Mouse (Mus musculus): ENCODE results near the gene Ywhae. TPM values are rescaled to one million over a fixed set of nuclear protein-coding genes. Genes with fewer than 3 reads are reported as not detected.

The Ywhae gene
- polyA plus RNA-seq, 1 experiment = 188 TPM

GRCm38 (mm10) chr11:75794602-75795320 lies 62.1 kb downstream of the Ywhae start:
- Histone ChIP-seq H3K27me3 (ENCODE audit: control insufficient read depth, insufficient read depth, low read length) (no peaks in the 10 kb centered on the region), H3K36me3 (ENCODE audit: control insufficient read depth, insufficient read depth, low read length) (no peaks in the 10 kb centered on the region), H3K4me1 (ENCODE audit: control insufficient read depth, insufficient read depth, low read length) (peaks cover 8% of the 10 kb centered on the region; the same call in 1 of the 2 replicates), H3K4me3 (ENCODE audit: control insufficient read depth, low read depth, low read length) (peak overlapping the region; percentile 51; the same call in 1 of the 2 replicates), H3K27ac (ENCODE audit: control insufficient read depth, insufficient read depth, low read depth, low read length) (no peak overlapping the region)
- TF ChIP-seq CTCF (IDR thresholded peaks at IDR 0.05; ENCODE audit: control insufficient read depth, insufficient read depth, insufficient replicate concordance, low read depth, low read length) (no peak), POLR2A (IDR thresholded peaks at IDR 0.05; ENCODE audit: control insufficient read depth, low read depth, low read length) (no peak)

DNA sequence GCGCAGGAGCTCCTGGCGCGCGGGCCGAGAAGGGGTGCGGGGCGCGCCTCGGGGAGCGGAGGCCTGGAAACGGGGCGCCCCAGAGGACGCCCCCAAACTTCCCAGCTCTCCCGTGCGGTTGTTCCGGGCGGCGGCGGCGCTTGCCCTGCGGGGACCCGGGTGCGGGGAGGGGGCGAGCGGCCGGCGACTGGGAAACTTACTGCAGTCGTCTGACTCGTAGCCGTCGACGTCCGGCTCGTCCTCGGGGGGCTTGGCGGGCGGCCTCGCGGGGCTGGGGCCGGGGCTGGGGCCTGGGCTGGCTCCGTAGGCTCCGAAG lies 62.6 kb downstream of the Ywhae start:
- no peak overlapping the region for H3K27ac ChIP-seq (ENCODE audit: control insufficient read depth, insufficient read depth, low read depth, low read length)
- H3K36me3 ChIP-seq (ENCODE audit: control insufficient read depth, insufficient read depth, low read length) = no peaks in the 10 kb centered on the region
- peak overlapping the region; percentile 51; the same call in 1 of the 2 replicates for H3K4me3 ChIP-seq (ENCODE audit: control insufficient read depth, low read depth, low read length)
- H3K27me3 ChIP-seq (ENCODE audit: control insufficient read depth, insufficient read depth, low read length) = no peaks in the 10 kb centered on the region
- TF ChIP-seq POLR2A (IDR thresholded peaks at IDR 0.05; ENCODE audit: control insufficient read depth, low read depth, low read length) (no peak), CTCF (IDR thresholded peaks at IDR 0.05; ENCODE audit: control insufficient read depth, insufficient read depth, insufficient replicate concordance, low read depth, low read length) (no peak)
- H3K4me1 ChIP-seq (ENCODE audit: control insufficient read depth, insufficient read depth, low read length) = peaks cover 8% of the 10 kb centered on the region; the same call in 1 of the 2 replicates

DNA sequence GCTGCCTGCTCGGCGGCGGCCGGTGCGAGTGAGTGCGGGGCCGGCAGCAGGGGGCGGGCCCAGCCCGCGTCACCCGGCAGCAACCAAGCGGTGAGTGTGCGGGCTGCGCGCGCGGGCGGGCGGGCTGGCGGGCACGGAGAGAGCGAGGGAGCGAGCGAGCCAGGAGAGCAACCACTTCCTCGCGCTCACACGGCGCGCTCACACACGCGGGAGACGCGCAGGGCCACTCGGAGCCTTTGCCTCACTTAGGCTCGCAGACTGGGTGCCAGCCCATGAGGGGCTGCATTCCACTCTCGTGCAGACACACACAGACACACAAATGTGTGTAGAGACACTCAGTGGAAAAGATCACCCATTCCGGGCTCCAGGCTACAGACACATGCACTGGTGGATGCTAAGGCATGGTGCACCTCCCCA lies 63.4 kb downstream of the Ywhae start, which contains the start of gene Doc2b:
Gene Doc2b, minus strand, starts transcription at position 21 of the 417 bp plus-strand sequence.
- H3K27ac ChIP-seq (ENCODE audit: control insufficient read depth, insufficient read depth, low read depth, low read length) = 0 out of 2 replicates have a peak within 1 kb of the TSS, but pooled peaks have one; percentile 2
- H3K27me3 ChIP-seq (ENCODE audit: control insufficient read depth, insufficient read depth, low read length) = no peaks in the 10 kb centered on the region
- TF ChIP-seq CTCF (IDR thresholded peaks at IDR 0.05; ENCODE audit: control insufficient read depth, insufficient read depth, insufficient replicate concordance, low read depth, low read length) (no peak), POLR2A (IDR thresholded peaks at IDR 0.05; ENCODE audit: control insufficient read depth, low read depth, low read length) (no peak)
- H3K36me3 ChIP-seq (ENCODE audit: control insufficient read depth, insufficient read depth, low read length) = no peaks in the 10 kb centered on the region
- H3K4me1 ChIP-seq (ENCODE audit: control insufficient read depth, insufficient read depth, low read length) = peaks cover 8% of the 10 kb centered on the region; the same call in 1 of the 2 replicates
- H3K4me3 ChIP-seq (ENCODE audit: control insufficient read depth, low read depth, low read length) = peak within 1 kb of the TSS; percentile 73

- H3K27me3 ChIP-seq (ENCODE audit: control insufficient read depth, insufficient read depth, low read length) = no peaks in the 10 kb centered on the region
- no peak overlapping the region for H3K4me3 ChIP-seq (ENCODE audit: control insufficient read depth, low read depth, low read length)
- H3K27ac ChIP-seq (ENCODE audit: control insufficient read depth, insufficient read depth, low read depth, low read length) = 0 out of 2 replicates have a peak overlapping the region, but pooled peaks have one; percentile 2
- no peaks in the 10 kb centered on the region for H3K36me3 ChIP-seq (ENCODE audit: control insufficient read depth, insufficient read depth, low read length)
- H3K4me1 ChIP-seq (ENCODE audit: control insufficient read depth, insufficient read depth, low read length) = peaks cover 8% of the 10 kb centered on the region; the same call in 1 of the 2 replicates
- TF ChIP-seq POLR2A (IDR thresholded peaks at IDR 0.05; ENCODE audit: control insufficient read depth, low read depth, low read length) = no peak
- no peak for TF ChIP-seq CTCF (IDR thresholded peaks at IDR 0.05; ENCODE audit: control insufficient read depth, insufficient read depth, insufficient replicate concordance, low read depth, low read length)
Observed at GRCm38 (mm10) chr11:75796536-75797246, 64.0 kb downstream of the Ywhae start.

DNA sequence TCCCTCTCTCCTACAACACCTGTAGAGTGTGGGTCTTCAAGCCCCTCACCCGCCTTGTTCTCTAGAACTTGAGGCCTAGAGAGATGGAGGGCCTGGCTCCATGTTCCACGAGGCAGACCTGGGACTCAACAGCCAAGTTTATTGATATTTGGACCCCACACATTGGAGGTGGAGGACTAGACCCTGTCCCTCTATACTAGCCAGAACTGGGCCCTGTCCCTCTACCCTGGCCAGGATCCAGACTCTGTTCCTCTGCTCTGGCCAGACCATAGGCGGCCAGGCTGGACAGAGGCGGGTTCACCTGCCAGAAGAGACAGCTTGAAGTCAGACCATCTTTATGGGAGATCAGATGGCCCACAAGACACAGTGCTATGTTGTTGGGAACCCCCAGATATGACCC lies 68.7 kb downstream of the Ywhae start:
- Histone ChIP-seq H3K4me3 (ENCODE audit: control insufficient read depth, low read depth, low read length) (no peak overlapping the region), H3K36me3 (ENCODE audit: control insufficient read depth, insufficient read depth, low read length) (no peaks in the 10 kb centered on the region), H3K27ac (ENCODE audit: control insufficient read depth, insufficient read depth, low read depth, low read length) (no peak overlapping the region), H3K27me3 (ENCODE audit: control insufficient read depth, insufficient read depth, low read length) (no peaks in the 10 kb centered on the region), H3K4me1 (ENCODE audit: control insufficient read depth, insufficient read depth, low read length) (no peaks in the 10 kb centered on the region; the same call in 1 of the 2 replicates)
- TF ChIP-seq POLR2A (IDR thresholded peaks at IDR 0.05; ENCODE audit: control insufficient read depth, low read depth, low read length) = no peak
- no peak for TF ChIP-seq CTCF (IDR thresholded peaks at IDR 0.05; ENCODE audit: control insufficient read depth, insufficient read depth, insufficient replicate concordance, low read depth, low read length)

DNA sequence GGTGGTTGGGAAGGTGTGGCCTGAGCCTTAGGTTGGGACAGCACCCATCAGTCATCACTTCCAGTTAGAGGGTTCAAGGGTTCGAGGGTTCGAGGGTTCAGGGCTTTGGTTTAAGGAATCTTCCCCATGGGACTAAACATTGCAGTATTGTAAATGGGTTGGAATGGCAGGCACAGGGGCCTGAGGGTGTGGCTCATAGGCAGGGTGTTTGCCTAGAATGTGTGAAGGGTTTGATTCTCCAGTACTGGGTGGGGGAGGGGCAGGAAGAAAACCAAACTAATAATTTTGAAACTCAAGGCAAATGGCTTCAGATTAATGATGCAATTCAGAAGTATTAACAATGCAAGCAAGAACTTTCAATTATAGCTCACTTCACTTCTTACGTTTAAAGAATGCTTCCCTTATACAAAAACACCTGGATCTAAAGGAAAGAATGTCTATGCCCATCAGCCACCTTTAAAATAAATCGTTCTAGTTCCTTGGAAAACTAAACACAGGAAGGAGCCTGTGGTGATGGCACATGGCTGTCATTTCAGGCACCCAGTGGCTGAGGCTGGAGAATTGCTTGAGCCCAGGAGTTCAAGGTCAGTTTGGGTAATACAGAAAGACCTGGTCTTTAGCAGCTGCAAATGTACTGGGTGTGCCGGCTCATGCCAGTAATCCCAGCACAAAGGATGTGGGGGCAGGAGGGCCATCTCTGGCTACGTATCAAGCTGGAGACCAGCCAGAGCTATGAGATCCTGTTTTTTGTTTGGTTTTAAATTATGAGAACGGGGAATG lies 69.3 kb downstream of the Ywhae start:
- no peaks in the 10 kb centered on the region for H3K27me3 ChIP-seq (ENCODE audit: control insufficient read depth, insufficient read depth, low read length)
- H3K4me1 ChIP-seq (ENCODE audit: control insufficient read depth, insufficient read depth, low read length) = no peaks in the 10 kb centered on the region
- no peak overlapping the region for H3K27ac ChIP-seq (ENCODE audit: control insufficient read depth, insufficient read depth, low read depth, low read length)
- H3K36me3 ChIP-seq (ENCODE audit: control insufficient read depth, insufficient read depth, low read length) = no peaks in the 10 kb centered on the region
- TF ChIP-seq CTCF (IDR thresholded peaks at IDR 0.05; ENCODE audit: control insufficient read depth, insufficient read depth, insufficient replicate concordance, low read depth, low read length) = no peak
- no peak for TF ChIP-seq POLR2A (IDR thresholded peaks at IDR 0.05; ENCODE audit: control insufficient read depth, low read depth, low read length)
- H3K4me3 ChIP-seq (ENCODE audit: control insufficient read depth, low read depth, low read length) = no peak overlapping the region

Measured in testis, adult 2 months (tissue).